Mouse (Mus musculus): ENCODE results near the gene Chit1.

Chit1 gene

DNA sequence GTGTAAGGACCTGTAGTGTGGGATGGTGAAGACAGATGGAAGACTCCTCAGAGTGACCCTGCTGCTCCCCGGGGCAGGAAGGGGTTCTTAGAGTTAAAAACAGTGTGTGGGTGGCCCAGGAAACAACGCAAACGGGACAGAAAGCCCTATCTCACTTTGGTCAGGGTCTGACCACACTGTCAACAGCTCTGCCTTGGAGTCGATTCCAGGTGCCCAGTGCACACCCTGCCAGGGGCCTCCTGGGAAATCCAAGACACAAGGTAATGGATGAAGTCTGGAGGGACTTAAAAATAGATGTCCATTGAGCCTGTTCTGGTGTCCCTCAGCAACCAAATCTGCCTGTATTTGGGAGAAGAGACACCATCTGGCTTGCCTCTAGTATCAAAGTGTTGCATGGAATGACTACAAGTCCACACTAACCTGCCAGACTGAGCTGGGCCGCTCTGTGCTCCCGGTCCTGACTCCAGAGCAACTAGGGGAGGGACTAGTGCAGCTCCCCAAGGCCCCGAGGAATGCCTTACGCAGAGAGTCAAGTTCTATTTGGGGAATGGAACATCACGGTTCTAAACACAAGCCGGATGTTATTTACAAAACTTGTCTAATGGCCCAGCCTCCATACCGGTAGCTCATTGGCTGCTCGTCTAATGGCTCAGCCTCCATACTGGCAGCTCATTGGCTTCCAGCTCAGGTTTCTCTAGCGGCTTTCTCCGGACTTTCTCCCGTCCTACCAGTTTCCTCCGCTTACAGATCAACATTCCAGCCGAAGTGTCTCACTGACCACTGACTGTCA lies 12.1 kb upstream of the Chit1 start:
- peak; percentile 40 for DNase-seq (ENCODE audit: low read depth, low spot score)

DNA sequence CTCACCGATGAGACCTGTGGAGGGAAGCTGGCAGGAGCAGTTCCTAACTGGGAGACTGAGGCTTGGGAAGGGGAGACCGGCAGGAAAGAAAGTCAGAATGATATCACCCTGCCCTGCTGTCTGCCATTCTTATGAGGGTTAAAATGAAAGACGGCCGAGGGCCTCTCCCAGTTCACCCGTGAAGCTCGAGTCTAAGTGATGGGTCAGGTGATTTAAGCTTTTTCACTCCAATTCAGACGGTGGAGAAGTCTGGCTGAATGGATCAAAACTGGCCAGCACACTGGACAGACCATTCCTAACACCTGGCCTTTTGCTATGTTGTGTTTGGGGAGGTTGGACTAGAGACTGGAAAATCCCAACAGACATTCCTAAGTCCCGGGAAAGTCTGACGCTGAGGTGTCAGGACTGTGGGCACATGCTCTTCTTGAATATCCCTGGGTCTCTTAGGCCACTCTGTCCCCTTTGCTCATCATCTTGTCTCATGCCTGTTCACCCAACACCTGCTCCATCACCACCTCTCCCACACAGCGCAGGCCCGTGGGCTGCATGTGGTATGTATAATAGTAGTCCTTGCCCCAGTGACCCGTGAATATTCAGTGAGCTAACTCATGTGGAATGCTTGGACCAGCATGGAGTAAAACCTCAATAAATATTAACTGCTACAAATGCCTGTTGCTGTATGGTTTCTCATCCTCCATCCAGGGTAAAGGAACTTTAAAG lies 11.4 kb upstream of the Chit1 start:
- no peak for DNase-seq (ENCODE audit: low read depth, low spot score)

DNA sequence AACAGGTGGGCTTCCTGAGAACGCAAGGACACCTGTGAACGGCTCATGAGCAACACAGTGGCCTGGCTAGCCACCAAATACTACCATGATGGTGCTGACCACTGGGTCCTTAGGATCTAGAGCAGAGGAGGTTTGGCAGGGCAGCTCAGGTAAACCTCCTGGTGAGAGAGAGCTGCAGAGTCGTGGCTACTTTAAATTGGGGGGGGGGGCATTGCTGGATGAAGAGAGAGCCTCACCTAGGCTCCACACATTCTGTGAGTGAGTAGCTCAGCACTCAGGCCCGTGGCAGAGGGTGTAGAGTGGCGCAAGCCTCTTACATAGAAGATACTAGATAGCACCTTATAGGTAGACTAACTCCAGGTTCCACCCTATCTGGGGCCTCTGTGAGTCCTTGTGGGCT lies 10.6 kb upstream of the Chit1 start:
- DNase-seq (ENCODE audit: low read depth, low spot score): no peak

DNA sequence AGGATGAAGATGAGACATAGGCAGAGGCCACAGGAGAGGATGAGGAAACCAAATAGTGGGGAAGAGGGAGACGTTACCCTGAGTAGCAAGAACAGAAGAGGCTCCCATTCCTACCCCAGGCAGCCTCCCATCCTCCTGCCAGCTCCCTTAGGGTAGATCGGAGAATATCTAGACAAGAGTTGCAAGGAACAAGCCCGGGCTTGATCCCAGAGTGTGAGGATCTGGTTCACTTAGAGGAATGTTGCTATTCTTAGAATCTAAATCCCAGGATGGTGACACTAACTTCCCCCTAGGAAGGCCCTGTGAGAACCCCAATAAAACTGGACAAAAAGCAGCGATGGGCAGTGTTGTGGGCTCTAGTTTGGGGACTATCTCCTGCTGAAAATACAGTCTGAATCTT lies 10.1 kb upstream of the Chit1 start:
- DNase-seq (ENCODE audit: low read depth, low spot score): no peak

DNA sequence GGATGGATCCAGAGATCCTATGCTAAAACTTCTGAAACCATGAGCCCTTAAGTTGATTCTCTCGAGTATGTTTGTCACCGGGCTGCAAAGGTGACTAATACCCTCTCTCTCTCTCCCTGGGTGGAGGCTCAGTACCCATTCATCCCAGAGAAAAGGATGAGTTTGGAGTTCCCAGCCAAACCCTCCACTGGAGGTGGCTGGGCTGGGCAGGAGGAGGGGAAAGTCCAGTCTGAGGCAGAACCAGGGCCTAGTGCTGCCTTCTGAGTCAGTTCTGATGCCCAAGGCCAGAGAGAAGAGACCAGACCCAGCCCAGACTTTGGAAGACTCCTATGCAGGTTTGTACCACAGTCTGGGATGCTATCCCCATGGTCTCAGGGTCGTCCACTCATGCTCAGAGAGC lies 9.4 kb upstream of the Chit1 start:
- no peak for DNase-seq (ENCODE audit: low read depth, low spot score)

DNA sequence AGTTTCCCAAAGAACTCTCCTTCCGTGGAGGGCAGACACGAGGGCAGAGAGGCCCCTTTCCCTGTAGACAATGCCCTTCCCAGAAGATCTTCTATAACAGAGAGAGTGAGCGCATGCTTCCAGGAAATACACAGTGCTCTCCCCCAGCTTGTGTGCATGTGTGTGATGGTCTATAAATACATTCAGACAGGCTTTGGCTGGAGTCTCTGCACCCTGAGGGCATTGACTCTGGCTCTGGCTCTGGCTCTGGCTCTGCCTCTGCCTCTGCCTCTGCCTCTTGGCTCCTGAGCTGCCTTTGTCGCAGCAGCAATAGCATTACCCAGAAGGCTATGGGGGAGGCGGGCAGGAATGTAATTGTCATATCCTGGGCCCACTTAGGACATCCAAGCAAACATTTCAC lies 7.2 kb upstream of the Chit1 start:
- no peak for DNase-seq (ENCODE audit: low read depth, low spot score)

DNA sequence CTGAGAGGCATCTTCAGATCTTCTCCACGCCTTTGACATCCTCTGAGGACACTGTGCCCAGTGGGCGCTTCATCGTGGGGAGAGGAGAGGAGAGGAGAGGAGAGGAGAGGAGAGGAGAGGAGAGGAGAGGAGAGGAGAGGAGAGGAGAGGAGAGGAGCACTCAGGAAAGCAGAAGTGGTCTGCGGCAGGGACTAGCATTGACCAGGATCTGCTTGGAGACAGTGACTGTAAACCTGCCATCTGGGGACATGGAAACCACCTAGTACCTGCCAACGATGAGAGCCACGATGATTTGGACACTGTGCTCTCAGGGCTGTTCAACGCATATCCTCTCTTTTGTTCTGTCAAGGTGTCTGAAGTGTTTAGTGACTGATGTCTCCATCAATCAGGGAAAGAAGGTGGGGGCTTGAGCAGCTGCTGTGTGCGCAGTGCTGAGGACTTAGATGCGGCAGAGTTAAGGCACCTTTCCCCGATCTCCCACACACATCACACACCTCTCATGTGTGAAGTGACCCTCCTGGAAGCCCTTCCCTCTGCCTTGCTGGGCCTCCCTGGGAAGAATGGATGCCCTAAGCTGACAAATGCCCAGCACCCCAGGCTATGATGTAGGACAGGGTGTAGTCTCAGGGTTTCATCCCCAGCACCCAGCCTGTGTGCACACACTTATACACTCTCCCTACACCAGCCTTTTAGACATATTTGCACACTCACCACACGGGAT lies 5.8 kb upstream of the Chit1 start:
- DNase-seq (ENCODE audit: low read depth, low spot score): no peak

DNA sequence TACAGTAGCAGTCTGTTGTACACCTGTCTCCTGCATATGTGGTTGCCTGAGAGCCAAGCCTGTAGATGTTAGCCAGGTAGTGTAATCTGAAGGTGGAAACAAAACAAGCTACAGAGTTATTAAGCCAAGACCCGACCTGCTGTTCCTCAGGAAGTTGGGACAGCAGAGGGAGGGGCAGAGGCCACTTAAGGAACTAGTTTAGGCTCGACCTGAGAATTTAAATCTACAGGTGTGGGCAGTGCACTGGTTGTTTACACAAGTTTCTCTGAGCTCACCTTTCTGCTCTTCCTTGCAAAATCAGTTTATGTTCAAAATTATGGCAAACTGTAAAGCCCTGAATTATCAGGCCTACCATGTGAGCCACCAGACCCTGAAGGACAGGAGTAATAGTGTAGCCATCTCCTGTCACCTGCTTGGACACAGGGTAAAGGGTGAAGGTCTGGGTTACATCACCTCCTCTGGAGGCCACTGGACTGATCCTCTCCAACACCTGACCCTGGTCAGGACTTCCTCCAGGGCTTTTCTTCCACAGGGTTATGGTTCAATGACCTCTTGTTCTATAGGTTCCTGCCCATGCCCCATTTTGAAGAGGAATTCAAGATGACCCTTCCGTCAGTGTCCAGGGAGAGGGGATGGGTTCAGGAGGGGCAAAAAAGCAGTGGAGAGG lies 5.1 kb upstream of the Chit1 start:
- DNase-seq (ENCODE audit: low read depth, low spot score): no peak

DNA sequence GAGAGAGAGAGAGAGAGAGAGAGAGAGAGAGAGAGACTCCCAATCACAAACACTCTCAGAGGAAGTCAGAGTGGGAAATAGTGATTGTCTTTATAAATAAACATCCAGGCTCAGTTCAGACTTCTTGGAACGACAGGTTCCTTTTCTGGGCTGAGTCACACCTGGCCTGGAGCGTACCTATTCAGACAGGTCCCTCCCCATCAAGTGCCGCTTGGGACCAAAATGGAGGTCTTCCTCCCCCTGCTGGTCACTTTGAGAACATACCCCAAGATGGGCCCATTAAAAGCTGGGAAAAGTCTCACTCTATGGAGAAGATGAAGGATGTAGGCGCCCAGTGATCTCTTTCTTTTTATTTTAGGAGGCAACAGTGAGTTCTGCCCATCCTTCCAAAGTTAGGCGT lies 4.3 kb upstream of the Chit1 start:
- no peak for DNase-seq (ENCODE audit: low read depth, low spot score)

DNA sequence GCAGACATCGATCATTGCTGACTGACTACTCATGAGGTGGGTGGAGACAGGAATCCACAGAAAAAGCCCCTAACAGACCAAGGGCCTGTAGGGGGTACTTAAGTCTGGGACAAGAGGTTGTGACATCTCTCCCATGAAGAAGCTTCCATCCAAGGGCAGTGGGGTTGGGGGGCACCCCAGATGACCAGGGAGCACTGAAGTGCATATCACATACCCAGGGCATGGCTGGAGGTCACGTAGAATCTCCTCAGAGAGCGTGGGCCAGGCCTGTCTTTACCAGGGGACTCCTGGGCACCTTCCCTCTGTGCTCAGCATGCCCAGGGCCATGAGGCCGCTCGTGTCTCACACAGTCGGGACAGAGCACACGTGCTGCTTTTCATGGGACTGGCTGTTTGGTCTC lies 3.3 kb upstream of the Chit1 start:
- DNase-seq (ENCODE audit: low read depth, low spot score): no peak

DNA sequence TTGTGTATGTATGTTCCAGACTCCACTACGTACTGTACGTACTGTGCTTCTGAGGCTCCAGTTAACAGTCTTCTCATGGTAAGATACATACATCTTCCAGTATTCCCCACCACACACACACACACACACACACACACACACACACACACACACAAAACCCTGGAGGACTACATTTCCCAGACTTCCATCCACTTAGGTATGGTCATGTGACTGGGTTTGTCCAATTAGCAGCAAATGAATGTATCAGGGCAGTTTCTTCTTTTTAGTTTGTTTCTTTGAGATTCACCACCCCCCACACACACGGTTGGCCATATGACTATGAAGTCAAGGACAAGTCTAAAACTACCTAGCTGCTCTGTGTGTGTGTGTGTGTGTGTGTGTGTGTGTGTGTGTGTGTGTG lies 1.0 kb upstream of the Chit1 start:
- no peak for DNase-seq (ENCODE audit: low read depth, low spot score)

DNA sequence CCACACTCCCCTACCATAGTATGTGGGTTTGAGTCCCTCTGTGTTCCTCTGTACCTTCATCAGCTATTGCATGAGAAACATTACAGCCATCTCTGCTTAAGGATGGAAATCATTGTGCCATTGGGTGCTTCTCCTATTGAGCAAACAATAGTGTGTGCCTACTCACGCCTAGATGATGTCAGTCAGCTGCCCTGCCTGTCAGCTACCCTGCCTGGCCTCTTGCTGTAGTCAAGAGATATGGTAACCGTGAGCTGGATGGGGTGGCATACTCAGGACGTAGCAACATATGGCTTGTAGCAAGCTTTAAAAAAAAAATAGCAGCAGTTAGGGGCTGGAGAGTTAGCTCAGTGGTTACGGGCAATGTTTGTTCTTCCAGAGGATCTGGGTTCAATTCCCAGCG lies 593 bp upstream of the Chit1 start:
- DNase-seq (ENCODE audit: low read depth, low spot score): no peak

DNA sequence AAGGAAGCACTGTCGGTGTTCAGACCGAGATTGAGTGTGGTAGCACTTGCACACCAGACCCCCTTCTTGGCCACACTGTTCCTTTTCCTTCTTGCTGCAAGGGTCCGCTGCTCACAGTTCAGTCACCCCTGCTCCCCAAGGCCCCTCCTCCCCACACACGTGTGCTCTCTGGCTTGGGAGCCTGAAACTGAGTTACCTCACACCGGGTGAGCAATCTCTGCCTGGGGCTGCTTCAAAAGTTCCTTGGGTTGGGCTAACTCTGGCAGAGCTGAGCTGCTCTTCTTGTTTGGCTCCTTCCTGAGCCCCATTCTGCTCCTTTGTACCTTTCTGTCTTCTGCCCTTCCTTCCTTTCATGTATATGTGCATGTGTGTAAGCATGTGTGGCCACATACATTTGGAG lies 2.5 kb downstream of the Chit1 start:
- no peak for DNase-seq (ENCODE audit: low read depth, low spot score)

DNA sequence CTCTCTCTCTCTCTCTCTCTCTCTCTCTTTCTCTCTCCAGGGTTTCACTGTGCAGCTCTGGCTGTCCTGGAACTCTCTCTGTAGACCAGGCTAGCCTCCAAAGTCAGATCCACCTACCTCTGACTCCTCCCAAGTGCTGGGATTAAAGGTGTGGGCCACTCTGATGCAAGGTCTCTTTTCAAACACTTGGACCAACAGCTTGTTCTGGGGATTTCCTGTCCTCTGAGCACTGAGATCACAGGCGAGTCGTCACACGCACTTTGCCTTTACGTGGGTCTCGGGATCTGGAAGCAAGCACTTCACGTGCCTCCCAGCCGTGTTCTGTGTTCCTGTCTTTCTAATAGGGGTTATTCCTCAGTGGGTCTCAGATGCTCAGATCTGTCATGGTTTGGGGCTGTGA lies 3.0 kb downstream of the Chit1 start:
- no peak for DNase-seq (ENCODE audit: low read depth, low spot score)

DNA sequence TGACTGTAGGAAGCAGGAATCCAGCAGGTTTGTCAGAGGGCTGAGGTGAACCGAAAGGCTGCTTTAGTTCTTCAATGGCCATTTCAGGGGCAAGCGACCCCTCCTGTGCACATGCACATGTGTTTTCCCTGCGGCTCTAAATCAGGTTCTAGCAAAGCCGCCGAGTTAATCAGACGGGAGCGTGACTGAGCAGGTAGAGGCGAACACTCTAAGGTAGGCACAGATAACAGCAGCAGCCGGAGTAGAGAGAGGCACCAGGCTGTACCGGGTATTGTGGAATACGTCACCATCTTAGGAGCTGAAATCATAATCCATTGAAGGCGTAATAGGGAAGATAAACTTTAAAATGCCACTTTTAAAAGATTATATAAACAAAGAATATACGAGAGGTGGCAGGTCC lies 3.7 kb downstream of the Chit1 start:
- no peak for DNase-seq (ENCODE audit: low read depth, low spot score)

DNA sequence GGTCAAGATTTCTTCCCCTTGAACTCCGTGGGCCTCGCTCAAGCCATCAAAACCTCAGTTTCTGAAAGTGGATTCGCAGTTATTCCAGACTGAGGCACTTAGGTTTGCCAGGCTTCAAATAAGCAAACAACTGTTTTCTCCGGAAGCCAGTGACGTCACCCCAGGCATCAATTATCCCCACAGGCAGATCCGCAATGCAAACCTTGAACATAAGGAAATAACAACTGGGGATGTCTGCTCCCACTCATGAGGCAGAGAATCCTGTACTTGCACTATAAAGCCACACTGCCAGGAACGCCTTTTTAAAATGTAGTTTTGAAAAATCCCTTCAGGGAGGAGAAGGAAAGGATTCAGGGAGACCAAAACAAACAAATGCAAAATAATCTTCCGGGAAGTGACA lies 4.4 kb downstream of the Chit1 start:
- DNase-seq (ENCODE audit: low read depth, low spot score): no peak

DNA sequence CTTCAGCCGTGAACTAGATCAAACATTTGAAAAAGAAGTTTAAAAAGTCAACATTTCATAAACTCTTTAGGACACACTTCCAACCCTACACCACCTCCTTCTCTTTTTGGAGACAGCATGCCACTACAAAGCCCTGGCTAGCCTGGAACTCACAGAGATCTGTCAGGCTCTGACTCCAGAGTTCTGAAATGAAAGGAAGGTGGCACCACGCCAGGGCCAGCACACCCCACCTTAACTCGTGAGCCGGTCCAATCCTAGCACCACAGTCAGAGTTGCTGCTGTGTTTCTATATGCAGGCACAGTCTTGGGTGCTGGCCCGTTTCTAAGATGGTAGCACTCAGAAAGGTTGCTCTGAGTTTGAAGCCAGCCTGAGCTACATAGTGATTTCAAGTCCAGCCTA lies 6.1 kb downstream of the Chit1 start:
- no peak for DNase-seq (ENCODE audit: low read depth, low spot score)

DNA sequence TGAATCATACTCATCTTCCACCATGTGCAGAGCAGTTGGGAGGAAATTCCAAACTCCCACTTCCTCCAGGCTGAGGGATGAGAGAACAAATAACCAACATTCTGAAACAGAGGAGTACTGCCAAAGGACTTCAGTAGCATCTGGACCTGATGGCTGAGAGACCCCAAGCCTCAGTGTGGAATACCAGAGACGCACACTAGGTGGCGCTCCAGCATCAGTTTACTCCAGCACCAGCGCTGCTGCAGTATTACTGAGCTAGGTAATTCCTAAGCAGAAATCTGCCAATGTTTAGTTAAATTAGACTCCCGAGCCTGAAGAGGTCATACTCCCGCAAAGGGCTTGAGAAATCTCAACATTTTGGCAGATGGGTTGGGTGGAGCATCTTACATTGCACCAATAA lies 9.1 kb downstream of the Chit1 start:
- DNase-seq (ENCODE audit: low read depth, low spot score): peak; percentile 29

DNA sequence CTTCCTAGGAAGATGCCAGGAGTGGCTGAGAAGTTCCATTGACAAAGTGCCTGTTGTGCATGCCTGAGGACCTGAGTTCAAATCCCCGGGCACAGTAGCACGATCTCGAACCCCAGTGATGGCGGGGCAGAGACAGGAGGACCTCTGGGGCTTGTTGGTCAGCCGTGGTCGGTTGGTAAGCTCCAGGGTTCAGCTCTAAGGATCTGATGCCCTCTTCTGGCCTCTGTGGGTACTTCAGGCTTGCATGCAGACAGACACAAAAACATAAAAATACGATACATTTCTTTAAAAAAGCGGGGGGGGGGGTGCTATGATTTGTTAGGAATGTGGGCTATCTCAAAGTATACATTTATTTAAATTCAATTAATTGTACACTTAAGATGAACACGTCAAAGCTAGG lies 11.2 kb downstream of the Chit1 start:
- DNase-seq (ENCODE audit: low read depth, low spot score): no peak

DNA sequence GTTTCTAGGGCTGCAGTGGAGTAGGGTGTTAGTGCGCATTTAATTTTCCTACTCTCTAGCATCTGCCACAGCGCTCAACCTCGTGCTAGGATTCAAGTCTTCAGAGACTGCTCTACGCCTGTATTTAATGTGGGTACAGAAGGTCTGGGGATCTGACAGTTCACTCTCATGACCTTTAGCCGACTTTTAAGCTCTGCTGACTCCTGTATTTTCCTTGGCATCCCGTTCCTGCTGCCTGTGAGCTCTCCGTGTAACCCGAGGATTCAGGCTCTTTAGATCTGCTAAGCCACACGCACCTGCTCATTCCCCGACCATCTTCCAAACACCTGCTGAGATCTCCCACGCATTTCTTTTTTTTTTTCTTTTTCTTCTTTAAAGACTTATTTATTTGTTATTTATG lies 22.3 kb downstream of the Chit1 start:
- DNase-seq (ENCODE audit: low read depth, low spot score): no peak

DNA sequence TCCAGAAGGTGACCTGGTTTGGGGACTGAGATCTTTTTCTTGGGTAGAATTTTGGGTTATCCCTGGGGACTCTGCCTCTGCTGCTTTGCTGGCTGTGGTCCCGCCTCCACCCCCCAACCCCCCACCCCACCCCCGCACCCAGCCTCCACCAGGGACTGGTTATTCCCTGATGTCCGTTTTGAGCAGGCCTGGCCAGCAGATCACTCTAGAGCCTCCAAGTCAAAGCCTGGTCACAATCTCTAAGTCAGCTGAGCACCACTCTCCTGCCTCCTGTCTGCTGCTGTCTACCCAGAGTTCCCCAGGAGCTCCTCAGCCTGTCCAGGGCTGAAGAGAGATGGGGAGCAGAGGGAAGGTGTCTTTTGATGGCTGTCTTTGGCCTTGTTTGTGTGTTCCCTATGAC lies 25.3 kb downstream of the Chit1 start:
- no peak for DNase-seq (ENCODE audit: low read depth, low spot score)

DNA sequence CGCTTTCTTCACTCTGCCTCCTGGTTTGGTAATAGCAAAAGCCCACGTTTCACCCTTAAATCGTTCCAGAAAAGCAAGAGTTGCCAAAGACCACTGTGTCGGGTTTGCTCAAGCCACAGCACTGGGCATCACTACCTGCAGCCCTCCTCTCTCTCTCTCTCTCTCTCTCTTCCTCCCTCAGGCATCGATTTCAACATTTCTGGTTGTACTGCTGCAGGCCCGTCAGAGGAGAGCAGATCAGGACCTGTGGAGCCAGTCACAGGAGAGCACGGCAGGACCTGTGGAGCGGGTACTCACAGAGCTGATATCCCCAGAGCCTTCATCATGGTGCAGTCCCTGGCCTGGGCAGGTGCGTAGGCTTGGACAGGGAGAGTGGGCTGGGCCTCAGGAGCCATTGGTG lies 27.4 kb downstream of the Chit1 start:
- no peak for DNase-seq (ENCODE audit: low read depth, low spot score)
